Mouse (Mus musculus): ENCODE measurements at regions not wholly inside any gene's neighbourhood (a gene's known extent, or its start where the extent isn't known, plus 50 kb on each side); places are given as distances from the start of the nearest gene placed in this dataset.

- Histone ChIP-seq H3K79me2 (ENCODE audit: control insufficient read depth, insufficient read depth) (no peaks in the 10 kb centered on the region), H3K36me3 (ENCODE audit: control insufficient read depth, insufficient read depth) (no peaks in the 10 kb centered on the region), H3K4me3 (ENCODE audit: insufficient read depth, poor library complexity, severe bottlenecking) (no peak overlapping the region), H3K27me3 (ENCODE audit: control insufficient read depth, insufficient read depth, insufficient read length) (no peaks in the 10 kb centered on the region), H3ac (ENCODE audit: control insufficient read depth, insufficient read length, low read depth) (no peak overlapping the region), H3K79me3 (ENCODE audit: low read depth) (no peaks in the 10 kb centered on the region)
- TF ChIP-seq MYOD1 (IDR thresholded peaks at IDR 0.05; ENCODE audit: control insufficient read depth, insufficient read length, low read depth), result no peak
- TF ChIP-seq CTCF (IDR thresholded peaks at IDR 0.05; ENCODE audit: control insufficient read depth, insufficient read depth, insufficient read length), result no peak
- TF ChIP-seq MAX (IDR thresholded peaks at IDR 0.05), result no peak
- TF ChIP-seq FOSL1 (IDR thresholded peaks at IDR 0.05; ENCODE audit: insufficient read depth, low read length, poor library complexity, severe bottlenecking), result no peak
- no peak for TF ChIP-seq MYOG (IDR thresholded peaks at IDR 0.05; ENCODE audit: control insufficient read depth, extremely low read depth, insufficient read length)
- TF ChIP-seq USF1 (IDR thresholded peaks at IDR 0.05; ENCODE audit: low read depth), result no peak
- no peak for TF ChIP-seq CEBPB (IDR thresholded peaks at IDR 0.05; ENCODE audit: low read depth)
Observed at GRCm38 (mm10) chr11:44173196-44173595, 226.7 kb upstream of the Il12b start.

- H3K79me2 ChIP-seq (ENCODE audit: control insufficient read depth, insufficient read depth), result no peaks in the 10 kb centered on the region
- TF ChIP-seq CEBPB (IDR thresholded peaks at IDR 0.05; ENCODE audit: low read depth) (no peak), MYOD1 (IDR thresholded peaks at IDR 0.05; ENCODE audit: control insufficient read depth, insufficient read length, low read depth) (no peak), MAX (IDR thresholded peaks at IDR 0.05) (no peak), CTCF (IDR thresholded peaks at IDR 0.05; ENCODE audit: control insufficient read depth, insufficient read depth, insufficient read length) (no peak), MYOG (IDR thresholded peaks at IDR 0.05; ENCODE audit: control insufficient read depth, extremely low read depth, insufficient read length) (no peak), FOSL1 (IDR thresholded peaks at IDR 0.05; ENCODE audit: insufficient read depth, low read length, poor library complexity, severe bottlenecking) (no peak), USF1 (IDR thresholded peaks at IDR 0.05; ENCODE audit: low read depth) (no peak)
- H3K79me3 ChIP-seq (ENCODE audit: low read depth), result no peaks in the 10 kb centered on the region
- H3K4me3 ChIP-seq (ENCODE audit: insufficient read depth, poor library complexity, severe bottlenecking), result no peak overlapping the region
- no peaks in the 10 kb centered on the region for H3K36me3 ChIP-seq (ENCODE audit: control insufficient read depth, insufficient read depth)
- H3K27me3 ChIP-seq (ENCODE audit: control insufficient read depth, insufficient read depth, insufficient read length), result no peaks in the 10 kb centered on the region
- no peak overlapping the region for H3ac ChIP-seq (ENCODE audit: control insufficient read depth, insufficient read length, low read depth)
Observed at GRCm38 (mm10) chr11:44174548-44174947, 225.3 kb upstream of the Il12b start.

- no peak overlapping the region for H3ac ChIP-seq (ENCODE audit: control insufficient read depth, insufficient read length, low read depth)
- TF ChIP-seq FOSL1 (IDR thresholded peaks at IDR 0.05; ENCODE audit: insufficient read depth, low read length, poor library complexity, severe bottlenecking), result no peak
- TF ChIP-seq MYOD1 (IDR thresholded peaks at IDR 0.05; ENCODE audit: control insufficient read depth, insufficient read length, low read depth), result peak; percentile 71
- H3K4me3 ChIP-seq (ENCODE audit: insufficient read depth, poor library complexity, severe bottlenecking), result no peak overlapping the region
- no peaks in the 10 kb centered on the region for H3K79me3 ChIP-seq (ENCODE audit: low read depth)
- no peaks in the 10 kb centered on the region for H3K36me3 ChIP-seq (ENCODE audit: control insufficient read depth, insufficient read depth)
- no peaks in the 10 kb centered on the region for H3K79me2 ChIP-seq (ENCODE audit: control insufficient read depth, insufficient read depth)
- no peaks in the 10 kb centered on the region for H3K27me3 ChIP-seq (ENCODE audit: control insufficient read depth, insufficient read depth, insufficient read length)
Observed at GRCm38 (mm10) chr11:44179711-44180110, 220.2 kb upstream of the Il12b start.

- TF ChIP-seq USF1 (IDR thresholded peaks at IDR 0.05; ENCODE audit: low read depth) (no peak), FOSL1 (IDR thresholded peaks at IDR 0.05; ENCODE audit: insufficient read depth, low read length, poor library complexity, severe bottlenecking) (no peak), MAX (IDR thresholded peaks at IDR 0.05) (no peak), CEBPB (IDR thresholded peaks at IDR 0.05; ENCODE audit: low read depth) (no peak), CTCF (IDR thresholded peaks at IDR 0.05; ENCODE audit: control insufficient read depth, insufficient read depth, insufficient read length) (no peak)
- H3K79me2 ChIP-seq (ENCODE audit: control insufficient read depth, insufficient read depth), result no peaks in the 10 kb centered on the region
- H3K36me3 ChIP-seq (ENCODE audit: control insufficient read depth, insufficient read depth), result no peaks in the 10 kb centered on the region
- H3K4me3 ChIP-seq (ENCODE audit: insufficient read depth, poor library complexity, severe bottlenecking), result no peak overlapping the region
- no peak overlapping the region for H3ac ChIP-seq (ENCODE audit: control insufficient read depth, insufficient read length, low read depth)
- no peaks in the 10 kb centered on the region for H3K27me3 ChIP-seq (ENCODE audit: control insufficient read depth, insufficient read depth, insufficient read length)
- H3K79me3 ChIP-seq (ENCODE audit: low read depth), result no peaks in the 10 kb centered on the region
Observed at GRCm38 (mm10) chr11:44183823-44184222, 216.0 kb upstream of the Il12b start.

- TF ChIP-seq FOSL1 (IDR thresholded peaks at IDR 0.05; ENCODE audit: insufficient read depth, low read length, poor library complexity, severe bottlenecking) (no peak), CTCF (IDR thresholded peaks at IDR 0.05; ENCODE audit: control insufficient read depth, insufficient read depth, insufficient read length) (no peak), USF1 (IDR thresholded peaks at IDR 0.05; ENCODE audit: low read depth) (no peak), MYOD1 (IDR thresholded peaks at IDR 0.05; ENCODE audit: control insufficient read depth, insufficient read length, low read depth) (no peak), MAX (IDR thresholded peaks at IDR 0.05) (no peak)
- Histone ChIP-seq H3K36me3 (ENCODE audit: control insufficient read depth, insufficient read depth) (no peaks in the 10 kb centered on the region), H3ac (ENCODE audit: control insufficient read depth, insufficient read length, low read depth) (no peak overlapping the region), H3K4me3 (ENCODE audit: insufficient read depth, poor library complexity, severe bottlenecking) (no peak overlapping the region), H3K79me3 (ENCODE audit: low read depth) (no peaks in the 10 kb centered on the region), H3K79me2 (ENCODE audit: control insufficient read depth, insufficient read depth) (no peaks in the 10 kb centered on the region), H3K27me3 (ENCODE audit: control insufficient read depth, insufficient read depth, insufficient read length) (no peaks in the 10 kb centered on the region)
Observed at GRCm38 (mm10) chr11:44185218-44185890, 214.5 kb upstream of the Il12b start.

GRCm38 (mm10) chr11:44188202-44188601 is 211.7 kb upstream of the Il12b start:
- H3K79me2 ChIP-seq (ENCODE audit: control insufficient read depth, insufficient read depth), result no peaks in the 10 kb centered on the region
- H3K27me3 ChIP-seq (ENCODE audit: control insufficient read depth, insufficient read depth, insufficient read length), result no peaks in the 10 kb centered on the region
- H3K79me3 ChIP-seq (ENCODE audit: low read depth), result no peaks in the 10 kb centered on the region
- H3ac ChIP-seq (ENCODE audit: control insufficient read depth, insufficient read length, low read depth), result no peak overlapping the region
- no peak overlapping the region for H3K4me3 ChIP-seq (ENCODE audit: insufficient read depth, poor library complexity, severe bottlenecking)
- TF ChIP-seq CTCF (IDR thresholded peaks at IDR 0.05; ENCODE audit: control insufficient read depth, insufficient read depth, insufficient read length) (no peak), MYOG (IDR thresholded peaks at IDR 0.05; ENCODE audit: control insufficient read depth, extremely low read depth, insufficient read length) (no peak), USF1 (IDR thresholded peaks at IDR 0.05; ENCODE audit: low read depth) (no peak), FOSL1 (IDR thresholded peaks at IDR 0.05; ENCODE audit: insufficient read depth, low read length, poor library complexity, severe bottlenecking) (no peak), MAX (IDR thresholded peaks at IDR 0.05) (no peak), MYOD1 (IDR thresholded peaks at IDR 0.05; ENCODE audit: control insufficient read depth, insufficient read length, low read depth) (no peak)
- H3K36me3 ChIP-seq (ENCODE audit: control insufficient read depth, insufficient read depth), result no peaks in the 10 kb centered on the region

Measured in C2C12 (cell line).